Comparison of ENCODE assay signal across 8 mouse cellular contexts in genomic region chr7:127519284-127519683, GRCm38 (mm10). TPM values are rescaled to one million over a fixed set of nuclear protein-coding genes. Genes with fewer than 3 reads are reported as not detected.
DNase-seq lines count a peak whose midpoint lies in the region; ATAC-seq and TF ChIP-seq lines count a peak whose summit lies in the region.

Gene Gm42715, plus strand, starts transcription at chr7:127519584.

- no peaks in the 10 kb centered on the region for H3K4me1 ChIP-seq in kidney, postnatal 0 days (replicated peaks; ENCODE audit: insufficient read depth, low read length)
- H3K4me1 ChIP-seq in limb, embryonic 15.5 days = no peaks in the 10 kb centered on the region

- no peak within 1 kb of the TSS for H3K9ac ChIP-seq in kidney, postnatal 0 days (ENCODE audit: low read depth, low read length)
- H3K9ac ChIP-seq in limb, embryonic 15.5 days = no peak within 1 kb of the TSS

- H3K4me3 ChIP-seq in kidney, postnatal 0 days (replicated peaks; ENCODE audit: low read depth, low read length) = no peak within 1 kb of the TSS
- no peak within 1 kb of the TSS for H3K4me3 ChIP-seq in limb, embryonic 15.5 days

- H3K27ac ChIP-seq in kidney, postnatal 0 days = no peak within 1 kb of the TSS
- no peak within 1 kb of the TSS for H3K27ac ChIP-seq in limb, embryonic 15.5 days

- WGBS in kidney, postnatal 0 days = over 99% methylated on average over 3 of the region's 3 CpGs
- 96% methylated on average over 3 of the region's 3 CpGs for WGBS in limb, embryonic 15.5 days

- no peak for DNase-seq in kidney, postnatal 0 days (ENCODE audit: low spot score)
- DNase-seq in kidney, adult 8-10 months = no peak
- DNase-seq in adrenal gland, adult 2 months = no peak
- DNase-seq in yolk sac, embryonic 10.5 days (ENCODE audit: low spot score) = no peak
- no peak for DNase-seq in retina, embryonic 14.5 days (ENCODE audit: low spot score)
- DNase-seq in spleen, postnatal 4 days (ENCODE audit: low spot score in 2 of 2) = no peak

- peaks cover 57% of the 10 kb centered on the region for H3K36me3 ChIP-seq in kidney, postnatal 0 days (ENCODE audit: insufficient read depth, low read length)
- H3K36me3 ChIP-seq in limb, embryonic 15.5 days = peaks cover 78% of the 10 kb centered on the region

- ATAC-seq in kidney, postnatal 0 days (replicated peaks; ENCODE audit: low FRiP score, low read depth) = no peak
- ATAC-seq in erythroid progenitor cell, adult 5-6 weeks (replicated peaks; ENCODE audit: low FRiP score, poor library complexity, severe bottlenecking) = no peak
- ATAC-seq in limb, embryonic 15.5 days (ENCODE audit: insufficient number of reproducible peaks, low FRiP score, low TSS enrichment, low read depth) = no peak

- TF ChIP-seq CTCF in kidney, postnatal 0 days (IDR thresholded peaks at IDR 0.05; ENCODE audit: low read depth) = no peak

- H3K4me2 ChIP-seq in kidney, postnatal 0 days (ENCODE audit: low read length) = no peak within 1 kb of the TSS
- no peak within 1 kb of the TSS for H3K4me2 ChIP-seq in limb, embryonic 15.5 days

- H3K27me3 ChIP-seq in kidney, postnatal 0 days (ENCODE audit: insufficient read depth, low read length) = no peaks in the 10 kb centered on the region
- H3K27me3 ChIP-seq in limb, embryonic 15.5 days = no peaks in the 10 kb centered on the region

- H3K9me3 ChIP-seq in kidney, postnatal 0 days (replicated peaks; ENCODE audit: low read length) = no peaks in the 10 kb centered on the region
- no peaks in the 10 kb centered on the region for H3K9me3 ChIP-seq in limb, embryonic 15.5 days

RNA-seq across cellular contexts. Expression of gene Gm42715, which starts in this region (rescaled TPM):
- 10.9 and 11.4 TPM in 2 replicates for polyA plus RNA-seq in kidney, postnatal 0 days (2015; fragmentation: Nextera tagmentation; extraction: Ambion mirVana)
- 10 to 100 TPM; 19.1 to 19.7 TPM for total RNA-seq in adrenal gland, adult 2 months (2021)
- 4.0 and 6.7 TPM in 2 replicates for polyA plus RNA-seq in adrenal gland, adult 2 months (2012; rRNA removed)
- 58.7 and 63.1 TPM in 2 replicates for total RNA-seq in erythroid progenitor cell, adult 5-6 weeks (2015; ENCODE audit: low replicate concordance)
- 25.4 and 45.8 TPM in 2 replicates for total RNA-seq in erythroid progenitor cell, adult 5-6 weeks (2017; ENCODE audit: low replicate concordance)
- 12.3 and 13.1 TPM in 2 replicates for polyA plus RNA-seq in limb, embryonic 15.5 days (2015; fragmentation: Nextera tagmentation; extraction: Ambion mirVana)
